Mouse (Mus musculus): Measurements from ENCODE around the gene Slc6a1.

GRCm38 (mm10) chr6:114354635-114355034 is 72.2 kb downstream of the Slc6a1 start:
- TF ChIP-seq CTCF (IDR thresholded peaks at IDR 0.05; ENCODE audit: extremely low read depth, insufficient read length, insufficient replicate concordance, low read depth, low read length) (no peak), POLR2A (IDR thresholded peaks at IDR 0.05; ENCODE audit: low read depth, low read length) (no peak)

Data from small intestine, adult 2 months (tissue).